Mouse (Mus musculus): Measurements from ENCODE around the gene Ccnj.

Ccnj gene

DNA sequence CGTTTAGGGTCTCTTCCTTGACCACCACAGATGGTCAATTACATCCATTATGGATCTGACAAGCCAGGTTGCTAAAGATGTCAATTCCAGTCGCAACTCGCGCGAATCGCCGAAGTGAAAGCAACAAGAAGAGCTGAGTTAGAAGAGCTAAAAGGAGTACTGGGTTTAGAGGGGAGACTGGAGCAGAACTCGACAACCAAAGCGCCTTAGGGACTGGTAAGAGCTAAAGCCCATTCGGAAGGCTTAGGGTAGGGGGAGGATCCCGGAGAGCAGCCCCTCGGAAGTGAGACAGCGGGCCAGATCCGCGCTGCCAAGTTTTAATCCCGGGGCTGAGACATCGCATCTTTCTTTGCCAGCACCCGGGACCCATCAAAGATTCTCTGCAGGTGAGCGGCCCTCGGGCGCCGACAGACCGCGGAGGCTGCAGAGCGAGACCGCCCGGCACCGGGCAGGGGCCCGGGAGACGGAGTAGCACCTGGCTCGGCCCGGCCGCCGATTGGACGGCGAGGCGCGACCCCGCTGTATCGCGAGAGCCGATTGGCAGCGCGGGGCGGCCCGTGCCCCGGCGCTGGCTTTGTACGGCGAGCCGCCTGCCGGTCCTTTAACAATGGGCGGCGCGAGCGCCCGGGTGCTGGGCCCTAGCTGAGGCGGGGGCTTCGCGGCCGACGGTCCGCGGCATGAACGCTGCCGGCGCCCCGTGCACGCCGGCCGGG lies at the start of gene Ccnj:
Gene Ccnj (plus strand): TSS at position 577 of the 713 bp plus-strand sequence.
- peak; percentile 93 for DNase-seq

DNA sequence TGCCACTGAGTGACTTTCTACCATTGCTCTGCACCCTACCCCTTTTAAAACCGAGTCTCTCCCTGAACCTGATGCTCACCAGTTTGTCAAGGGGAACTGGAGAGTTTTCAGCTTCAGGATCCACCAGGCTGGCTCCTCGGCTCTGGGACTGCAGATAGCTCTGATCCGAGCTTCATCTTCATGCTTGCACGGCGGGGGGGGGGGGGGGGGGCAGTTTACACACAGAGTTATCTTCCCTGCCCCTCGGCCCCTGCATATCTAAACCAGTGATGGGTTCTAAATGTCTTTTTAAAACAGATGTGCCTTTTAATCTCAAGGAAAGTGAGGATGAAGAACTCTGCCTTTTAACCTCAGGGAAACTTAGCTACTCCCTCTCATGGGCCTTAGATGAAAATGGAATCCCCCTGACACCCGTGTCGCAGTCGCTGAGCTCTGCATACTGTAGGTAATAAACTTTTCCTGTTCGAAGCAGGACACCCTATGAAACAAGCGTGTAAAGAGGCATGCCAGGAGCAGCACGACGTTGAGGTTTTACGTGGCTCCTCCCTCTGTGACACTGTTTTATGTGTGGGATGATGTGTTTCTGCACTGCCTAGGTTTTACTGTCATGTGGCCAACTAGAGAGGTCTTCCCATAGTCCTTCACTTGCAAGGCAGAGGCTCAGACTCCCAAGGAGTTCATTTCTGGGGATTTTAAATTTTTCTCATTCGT lies 42.9 kb upstream of the Ccnj start:
- no peak for DNase-seq

DNA sequence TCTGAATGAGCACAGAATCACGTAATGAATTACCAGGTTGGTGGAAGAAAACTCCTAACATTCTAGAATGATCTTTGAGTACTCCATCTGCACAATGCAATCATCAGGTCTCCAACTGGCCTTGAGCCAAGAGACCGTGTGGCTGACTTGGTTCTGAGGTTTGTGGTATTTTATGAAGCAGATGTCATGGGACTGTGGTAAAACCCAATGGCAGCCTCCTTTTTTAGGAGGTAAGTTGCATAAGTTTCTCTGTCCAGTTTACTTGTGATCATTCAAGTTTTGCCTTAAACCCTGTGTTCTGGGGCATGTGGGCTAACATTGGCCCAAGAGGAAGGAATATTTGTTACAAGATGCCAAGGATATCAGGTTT lies 42.4 kb upstream of the Ccnj start:
- DNase-seq, result no peak

DNA sequence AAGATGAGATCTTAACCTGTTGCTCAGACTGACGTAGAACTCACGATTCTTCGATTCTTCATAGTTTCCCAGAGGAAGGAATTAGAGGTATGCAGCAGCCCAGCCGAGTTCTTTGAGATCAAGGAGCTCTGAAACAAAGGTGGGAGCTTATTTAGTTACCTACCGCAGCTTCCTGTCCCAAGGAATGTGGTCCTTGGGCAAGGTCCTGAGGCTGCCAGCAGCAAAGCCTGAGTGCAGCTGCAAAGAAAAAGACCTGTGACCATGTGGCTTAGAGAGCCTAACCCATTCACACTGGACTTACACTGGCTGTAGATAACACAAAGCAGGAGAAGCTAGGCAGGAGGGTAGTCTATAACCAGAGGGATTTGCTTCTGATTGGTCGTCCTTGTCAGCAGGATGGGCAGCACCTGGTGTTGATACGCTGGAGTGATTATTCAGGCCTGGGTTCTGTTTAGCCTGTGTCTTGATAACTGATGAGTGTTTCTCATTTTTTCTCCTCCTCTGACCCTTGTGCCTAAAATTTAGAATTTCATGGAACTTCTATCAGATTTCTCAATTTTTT lies 25.8 kb upstream of the Ccnj start:
- no peak for DNase-seq

DNA sequence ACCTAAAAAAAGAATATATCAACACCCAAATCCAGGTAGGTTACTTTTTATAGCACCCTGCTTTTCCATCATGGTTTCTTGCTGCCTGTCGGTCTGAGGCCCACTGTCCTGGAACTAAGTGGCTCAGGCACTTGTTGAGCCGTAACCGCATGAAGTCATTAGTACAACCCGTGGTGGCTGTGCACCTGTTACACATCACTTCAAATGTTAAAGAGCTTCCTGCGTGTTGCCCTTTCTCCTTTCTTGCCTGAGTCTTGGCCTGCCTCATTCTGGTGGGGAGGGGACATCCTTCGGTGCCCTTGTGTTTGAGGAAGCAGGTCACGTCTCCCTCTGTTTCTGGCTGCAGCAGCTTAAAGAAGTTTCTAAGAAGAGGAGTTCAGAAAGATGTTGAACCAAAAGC lies 21.2 kb upstream of the Ccnj start:
- no peak for DNase-seq

DNA sequence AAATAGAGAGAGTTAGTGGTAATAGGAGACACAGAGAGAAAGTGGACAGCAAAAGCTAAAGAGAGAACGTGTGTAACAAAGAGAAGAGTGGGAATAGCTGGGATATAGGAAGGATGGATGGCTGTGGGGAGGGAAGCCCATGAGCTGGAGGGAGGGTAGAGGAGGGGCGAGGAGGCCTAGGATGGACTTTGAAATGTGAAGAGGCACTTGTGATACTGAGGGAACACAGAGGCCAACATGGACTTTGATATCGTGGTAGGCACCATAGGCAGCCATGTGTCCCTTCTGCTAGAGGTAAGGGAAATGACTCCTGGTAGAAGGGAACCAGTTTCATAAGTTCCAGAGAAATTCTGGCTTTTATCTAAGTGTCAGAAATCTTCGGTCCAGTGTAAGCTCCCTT lies 19.2 kb upstream of the Ccnj start:
- DNase-seq, result no peak

DNA sequence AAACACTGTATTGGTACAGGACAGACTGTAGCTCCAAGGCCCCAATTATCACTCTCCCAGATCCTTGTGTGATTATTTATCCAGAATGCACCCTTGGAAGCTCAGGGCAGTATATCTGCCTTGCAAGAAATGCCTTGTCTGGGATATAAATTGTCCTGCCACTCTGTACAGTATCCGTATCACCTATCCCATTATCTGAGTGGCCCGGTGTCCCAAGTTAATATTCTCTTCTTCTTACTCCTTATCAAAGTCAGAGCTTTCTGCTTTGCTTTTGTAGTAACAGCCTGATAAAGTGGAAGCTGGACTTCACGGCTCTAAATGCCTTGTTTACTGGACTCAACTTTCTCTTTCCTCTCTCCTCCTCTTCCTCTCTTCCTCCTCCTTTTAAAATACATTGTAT lies 18.3 kb upstream of the Ccnj start:
- no peak for DNase-seq

DNA sequence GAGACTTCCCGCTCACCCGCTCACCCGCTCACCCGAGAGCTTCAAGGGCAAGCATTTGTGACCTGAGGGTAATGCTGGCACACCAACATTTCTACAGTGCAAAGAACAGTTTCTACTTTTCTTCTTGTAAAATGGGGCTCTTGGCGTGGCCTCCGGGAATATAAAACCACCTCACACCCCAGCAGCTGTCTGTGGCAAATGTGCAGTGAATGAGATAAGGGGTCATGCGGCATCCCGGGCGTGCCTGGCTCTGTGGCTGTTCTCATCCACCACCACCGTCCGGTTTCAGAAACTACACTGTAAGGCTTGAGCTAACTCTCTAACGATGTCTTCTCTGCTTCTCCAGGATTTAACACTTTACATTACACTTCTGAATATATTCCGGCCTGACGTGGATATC lies 17.7 kb upstream of the Ccnj start:
- no peak for DNase-seq

DNA sequence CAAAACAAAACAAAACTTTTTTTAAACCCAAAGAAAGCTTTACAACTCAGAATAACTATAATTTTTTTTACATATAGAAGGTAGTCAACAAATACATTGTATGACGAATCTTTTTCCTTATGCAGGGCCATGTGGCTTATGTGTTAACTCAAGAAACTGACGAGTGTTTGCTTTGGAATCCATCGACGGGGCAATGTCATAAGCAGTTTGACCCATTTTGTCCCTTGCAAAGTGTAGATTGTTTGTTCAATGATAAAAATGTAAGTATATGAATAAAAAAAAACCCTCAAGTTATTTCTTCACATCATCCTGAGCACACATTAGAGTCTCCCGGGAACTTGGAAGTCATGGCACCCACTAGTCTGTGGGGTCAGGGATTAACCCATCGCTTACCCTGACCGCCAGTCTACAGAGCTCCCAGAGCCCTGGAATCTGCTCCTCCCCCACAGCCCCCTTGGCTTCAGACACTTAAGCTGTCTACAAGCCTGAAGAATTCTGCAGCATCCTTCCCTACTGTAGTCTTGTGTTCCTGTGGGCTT lies 15.4 kb upstream of the Ccnj start:
- DNase-seq, result peak; percentile 17 to 21

DNA sequence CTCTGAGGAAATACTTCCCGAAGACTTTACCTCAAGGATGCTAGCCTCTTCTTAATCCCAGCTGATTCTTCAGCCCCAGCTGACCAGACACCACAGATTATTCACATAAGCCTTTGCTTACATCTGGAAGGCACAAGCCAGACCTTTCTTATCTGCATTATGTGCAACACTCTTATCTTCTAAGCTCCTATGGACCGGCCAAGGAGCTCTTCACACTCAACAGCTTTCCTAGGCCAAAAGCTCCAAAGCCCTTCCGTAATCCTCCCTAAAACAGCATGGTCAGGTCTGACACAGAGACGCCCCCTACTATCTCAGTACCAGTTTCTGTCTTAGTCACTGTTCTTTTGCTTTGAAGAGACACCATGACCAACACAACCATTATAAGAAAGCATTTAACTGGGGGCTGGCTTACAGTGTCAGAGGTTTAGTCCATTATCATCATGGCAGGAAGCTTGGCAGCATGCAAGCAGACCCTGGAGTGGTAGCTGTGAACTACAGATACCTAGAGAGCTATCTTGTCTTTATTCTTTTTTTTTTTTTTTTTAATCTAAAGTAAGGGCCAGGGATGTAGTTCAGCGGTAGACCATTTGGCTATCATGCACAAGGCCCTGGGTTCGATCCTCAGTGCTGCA lies 13.1 kb upstream of the Ccnj start:
- no peak for DNase-seq

DNA sequence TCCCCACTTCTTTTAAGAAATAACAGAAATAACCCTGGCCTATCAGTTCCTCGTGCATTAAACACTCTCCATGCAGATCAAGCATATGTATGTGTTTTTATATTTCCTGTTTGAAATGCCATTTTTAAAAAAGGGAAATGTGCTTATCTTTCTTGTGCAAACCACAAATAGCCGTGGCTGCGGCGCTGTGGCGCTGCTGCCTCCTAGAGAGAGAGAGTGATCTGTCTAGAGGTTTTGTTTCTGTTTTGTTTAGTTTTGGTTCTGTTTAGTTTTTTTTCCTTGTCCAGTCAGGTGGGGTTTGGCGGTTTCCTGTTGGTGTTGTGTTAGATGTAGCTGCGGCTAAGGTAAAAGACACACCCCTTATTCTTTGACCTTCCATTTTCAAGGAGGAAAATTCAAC lies 12.3 kb upstream of the Ccnj start:
- DNase-seq, result peak; percentile 9 to 10

DNA sequence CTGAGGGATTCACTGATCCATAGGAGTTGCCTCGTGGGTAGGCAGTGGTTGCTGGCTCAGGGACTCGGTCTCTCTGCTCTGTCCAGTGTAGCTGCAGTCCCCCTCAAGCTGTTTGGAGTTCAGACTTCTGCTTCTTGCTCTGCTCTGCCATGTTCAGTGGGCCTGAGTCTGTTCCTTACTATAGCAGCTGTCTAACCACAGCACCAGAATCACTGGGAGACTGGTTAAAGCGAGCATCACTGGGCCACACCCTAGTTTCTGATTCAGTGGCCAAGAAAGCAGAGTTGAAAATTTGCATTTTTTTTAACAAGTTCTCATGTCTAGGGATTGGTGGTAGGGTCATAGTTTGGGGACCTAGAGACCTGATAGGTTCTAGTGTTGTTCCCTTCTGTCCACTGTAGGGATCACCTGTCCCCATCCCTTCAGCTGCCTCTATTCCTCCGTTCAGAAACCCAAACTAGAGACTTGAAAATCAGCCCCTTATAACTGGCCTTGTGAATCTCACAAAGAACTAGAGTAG lies 9.7 kb upstream of the Ccnj start:
- no peak for DNase-seq

DNA sequence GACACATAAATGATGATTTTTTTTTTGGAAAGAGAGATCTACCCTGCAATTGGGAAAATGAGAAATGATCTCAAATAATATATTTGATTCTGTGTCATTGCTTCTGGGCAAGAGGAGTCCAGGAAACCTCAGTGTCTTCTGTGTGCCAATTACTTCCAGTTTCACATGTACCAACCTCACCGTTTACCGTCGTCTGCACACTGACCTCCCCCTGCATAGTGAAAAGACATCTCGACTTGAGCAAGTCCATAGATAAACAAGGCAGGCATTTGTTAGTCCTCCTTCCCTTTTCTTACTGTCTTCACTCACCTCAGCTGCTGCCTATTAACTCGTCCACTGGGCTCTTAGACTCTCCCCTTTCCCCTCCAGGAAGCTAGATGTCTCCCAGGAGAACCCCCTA lies 5.4 kb upstream of the Ccnj start:
- no peak for DNase-seq

DNA sequence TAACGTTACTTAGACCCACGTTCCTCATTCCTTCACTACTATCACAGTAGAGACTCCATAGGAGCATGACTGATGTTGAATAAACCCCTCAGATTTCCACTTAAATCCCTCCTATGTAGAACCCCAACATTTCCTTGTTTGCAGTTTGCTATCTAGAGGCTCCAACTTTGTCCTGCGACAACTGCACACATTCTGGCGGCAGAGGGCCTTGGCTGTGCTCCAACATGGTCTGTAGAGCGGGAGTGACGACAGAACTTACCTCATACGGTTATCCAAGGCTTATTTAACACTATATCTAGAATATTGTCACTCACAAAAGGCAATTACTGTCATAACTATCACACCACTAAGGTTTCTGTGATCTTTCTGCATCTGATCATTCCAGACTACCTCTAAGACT lies 4.3 kb upstream of the Ccnj start:
- no peak for DNase-seq

DNA sequence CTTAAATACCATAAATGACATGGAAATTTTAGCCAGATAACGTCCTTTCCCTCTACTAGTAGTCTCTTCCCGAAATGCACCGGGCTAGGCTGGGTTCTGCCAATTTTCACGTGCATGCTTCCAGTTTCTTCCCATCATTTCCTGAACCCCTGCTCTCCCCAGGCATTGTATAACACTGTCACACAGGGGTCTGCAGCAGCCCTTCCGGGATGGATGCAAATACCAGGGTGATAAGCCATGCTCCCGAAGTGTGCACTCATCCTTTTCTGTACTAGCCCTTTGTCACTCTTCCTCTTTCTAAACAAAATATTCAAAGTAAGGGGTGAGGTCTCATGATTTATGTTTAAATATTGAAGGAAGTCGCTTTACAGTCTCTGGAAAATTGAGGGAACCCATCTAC lies 881 bp upstream of the Ccnj start:
- DNase-seq, result no peak

DNA sequence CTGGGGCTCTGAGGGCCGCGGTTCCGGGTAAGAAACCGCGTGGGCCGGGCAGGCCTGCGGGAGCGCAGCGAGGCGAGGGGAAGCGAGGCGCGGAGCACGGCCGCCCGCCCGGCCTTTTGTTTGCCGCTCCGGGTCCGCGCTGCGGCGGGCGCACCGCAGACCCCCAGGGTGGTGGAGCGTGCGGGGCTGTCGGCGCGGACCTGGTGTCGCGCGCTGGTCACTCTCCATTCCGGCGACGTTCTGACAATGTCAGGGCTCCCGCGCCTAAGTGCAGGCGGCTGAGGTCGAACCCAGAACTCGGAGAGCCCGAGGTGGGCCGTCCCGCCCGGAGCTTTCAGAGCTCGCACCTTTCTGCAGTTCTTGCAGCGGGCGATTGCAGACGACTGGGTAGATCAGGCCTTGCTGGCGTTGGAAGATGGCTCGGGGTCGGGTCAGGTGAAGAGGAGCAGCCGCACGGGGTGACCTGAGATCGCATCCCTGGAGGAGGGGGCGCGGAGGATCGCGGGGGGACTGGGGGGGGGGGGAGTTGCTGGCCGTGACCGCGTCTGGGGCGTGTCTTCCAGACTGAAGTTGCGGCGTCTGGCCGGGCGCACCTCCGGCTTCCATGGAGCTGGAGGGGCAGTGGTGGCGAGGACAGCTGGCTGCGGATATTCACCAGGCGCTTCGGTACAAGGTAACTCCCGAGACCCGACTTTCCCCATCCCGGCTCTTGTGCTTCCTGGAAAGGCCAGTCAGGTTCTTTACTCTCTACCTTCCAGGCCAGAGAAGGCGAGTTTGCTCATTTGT lies 530 bp downstream of the Ccnj start:
- peak; percentile 42 to 51 for DNase-seq

DNA sequence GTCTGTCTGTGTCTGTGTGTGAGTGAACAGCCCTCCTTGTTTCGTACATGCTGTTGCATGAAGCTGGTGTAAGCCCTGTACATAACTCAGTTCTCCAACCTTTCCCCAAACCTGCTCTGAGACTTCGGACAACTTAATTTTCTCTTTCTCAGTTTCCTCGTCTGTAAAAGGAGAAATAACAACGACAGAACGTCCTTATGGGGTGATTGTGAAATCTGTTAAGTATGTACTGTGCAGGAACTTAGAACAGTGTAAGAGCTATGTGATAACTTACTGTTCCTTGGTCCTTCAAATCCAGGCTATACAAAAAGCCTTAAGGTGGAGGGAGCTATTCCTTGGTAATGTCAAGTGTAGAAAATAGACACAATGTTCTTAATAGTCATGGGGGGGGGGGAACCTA lies 1.3 kb downstream of the Ccnj start:
- DNase-seq, result peak in 1 of 2 experiments; percentile 10

DNA sequence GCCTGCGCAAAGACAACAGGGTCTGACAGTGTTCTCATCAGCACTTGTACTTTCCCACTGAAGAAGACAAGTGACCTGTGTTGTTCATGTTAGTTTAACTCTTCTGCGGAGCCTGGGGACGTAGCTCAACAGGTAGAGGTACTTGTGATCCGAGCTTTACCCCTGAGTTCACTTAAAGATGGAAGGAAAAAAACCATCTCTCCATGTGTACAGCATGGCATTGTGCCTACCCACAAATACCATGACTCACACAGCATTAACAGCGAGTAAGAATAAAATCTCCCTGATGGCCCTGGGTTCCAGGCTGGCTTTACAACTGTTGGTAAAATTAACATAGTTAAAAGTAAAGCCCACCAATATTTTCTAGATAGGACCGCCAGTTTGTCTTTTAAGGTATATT lies 3.4 kb downstream of the Ccnj start:
- DNase-seq, result no peak

DNA sequence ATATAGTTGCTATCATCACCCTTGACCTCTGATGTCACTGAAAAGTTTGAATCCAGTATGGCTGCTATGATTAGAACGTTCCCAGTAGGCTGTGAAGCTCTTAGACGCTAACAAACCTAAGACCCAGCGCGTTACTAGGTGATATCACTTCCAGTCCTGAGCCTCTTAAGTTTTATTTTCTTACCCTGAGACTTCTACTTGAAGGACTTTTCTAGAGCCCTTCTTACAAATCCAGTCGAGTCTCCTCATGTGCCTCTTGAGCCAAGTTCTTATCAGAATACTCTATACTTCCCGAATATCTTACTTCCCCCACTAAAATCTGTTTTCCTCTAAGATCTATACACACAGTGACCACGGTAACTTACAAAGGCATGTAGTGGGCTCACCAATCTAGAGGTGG lies 7.1 kb downstream of the Ccnj start:
- DNase-seq, result peak; percentile 11 to 52

DNA sequence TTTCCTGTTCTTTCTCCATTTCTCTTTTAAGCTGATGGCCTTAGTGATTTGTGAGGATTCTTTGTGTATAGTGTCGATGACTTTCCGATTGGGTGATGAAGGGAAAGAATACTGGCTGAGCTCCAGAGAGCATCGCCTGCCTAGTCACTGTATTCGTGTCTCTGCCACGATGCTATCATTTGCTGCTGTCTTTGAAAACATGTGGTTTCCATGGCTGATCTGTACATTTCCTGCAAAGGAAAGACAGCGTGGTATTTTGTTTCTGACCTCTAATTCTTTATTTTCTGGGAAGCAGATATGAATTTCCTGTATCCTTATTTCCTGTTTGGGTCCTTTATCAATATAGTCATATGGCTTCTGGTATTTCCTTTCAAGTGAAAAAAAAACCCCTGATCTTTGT lies 9.2 kb downstream of the Ccnj start:
- no peak for DNase-seq

DNA sequence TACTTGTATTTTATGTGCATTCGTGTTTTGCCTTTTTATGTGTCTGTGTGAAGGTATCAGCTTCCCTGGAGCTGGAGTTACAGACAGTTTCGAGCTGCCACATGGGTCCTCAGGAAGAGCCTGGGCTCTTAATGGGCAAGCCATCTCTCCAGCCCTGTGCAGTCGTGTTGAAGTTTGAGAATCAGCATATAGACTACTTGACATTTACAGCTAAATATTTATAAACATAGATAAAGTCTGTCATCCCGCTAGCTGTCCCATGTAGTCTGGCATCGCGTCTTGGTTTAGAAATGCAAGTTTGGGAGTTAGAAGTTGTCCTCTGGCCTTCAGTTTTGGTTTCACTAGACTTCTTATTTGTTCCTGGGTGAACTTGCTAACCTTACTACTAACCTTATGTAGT lies 10.0 kb downstream of the Ccnj start:
- DNase-seq, result no peak

DNA sequence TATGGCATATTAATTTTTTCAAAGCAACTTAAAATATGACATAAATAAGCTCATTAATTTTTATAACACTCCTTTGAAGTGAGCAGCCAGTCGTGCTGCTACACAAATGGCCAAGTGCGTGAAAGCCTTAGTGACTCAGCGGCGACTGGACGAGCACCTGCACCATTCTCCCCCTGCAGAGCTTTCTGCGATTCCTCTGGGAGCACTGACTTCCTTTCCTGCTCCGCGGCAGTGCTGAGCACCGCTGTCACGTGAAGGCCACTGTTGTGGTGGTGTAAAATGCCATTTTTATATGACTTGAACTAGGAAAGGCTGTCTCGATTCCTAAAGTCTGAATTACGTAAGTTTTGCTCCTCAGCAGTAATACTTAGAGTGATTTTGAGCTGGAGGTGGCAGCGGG lies 10.5 kb downstream of the Ccnj start:
- no peak for DNase-seq

DNA sequence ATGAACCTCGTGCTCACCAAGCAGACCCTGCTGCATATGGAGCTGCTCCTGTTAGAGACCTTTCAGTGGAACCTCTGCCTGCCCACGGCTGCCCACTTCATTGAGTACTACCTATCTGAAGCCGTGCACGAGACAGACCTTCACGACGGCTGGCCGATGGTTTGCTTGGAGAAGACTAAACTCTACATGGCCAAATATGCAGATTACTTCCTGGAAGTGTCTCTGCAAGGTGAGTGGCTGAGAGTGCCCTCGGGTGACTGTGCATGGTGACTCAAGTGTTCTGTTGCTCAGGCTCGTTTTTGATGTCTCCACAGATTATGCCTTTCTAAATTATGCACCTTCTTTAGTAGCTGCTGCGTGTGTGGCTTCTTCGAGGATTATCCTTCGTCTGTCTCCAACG lies 13.7 kb downstream of the Ccnj start:
- DNase-seq, result peak; percentile 27 to 46
